Mouse (Mus musculus): ENCODE data around the gene Tbc1d16. TPM values are rescaled to one million over a fixed set of nuclear protein-coding genes. Genes with fewer than 3 reads are reported as not detected.

Tbc1d16 gene
- polyA plus RNA-seq, 2 experiments from 2014 or later = 0.75 to 0.78 TPM

- no peak for ATAC-seq
Observed at GRCm38 (mm10) chr11:119236354-119236753, 8.1 kb upstream of the Tbc1d16 start.

DNA sequence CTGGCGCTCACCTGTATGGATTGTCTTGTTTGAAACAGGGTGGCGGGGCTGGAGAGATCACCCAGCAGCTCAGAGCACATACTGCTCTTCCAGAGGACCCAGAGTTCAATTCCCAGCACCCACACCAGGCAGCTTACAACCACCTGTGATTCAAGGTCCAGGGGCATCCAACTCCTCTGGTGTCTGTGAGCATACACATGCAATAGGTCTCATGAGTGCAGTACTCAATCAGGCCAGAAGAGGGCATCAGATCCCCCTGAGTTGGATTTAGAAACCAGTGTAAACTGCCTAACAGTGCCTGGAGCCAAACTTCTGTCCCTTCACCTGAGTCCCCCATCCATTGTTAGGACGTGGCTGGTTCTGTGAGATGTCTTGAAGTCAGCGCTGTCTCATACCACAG, 7.3 kb upstream of the Tbc1d16 start:
- ATAC-seq = no peak

DNA sequence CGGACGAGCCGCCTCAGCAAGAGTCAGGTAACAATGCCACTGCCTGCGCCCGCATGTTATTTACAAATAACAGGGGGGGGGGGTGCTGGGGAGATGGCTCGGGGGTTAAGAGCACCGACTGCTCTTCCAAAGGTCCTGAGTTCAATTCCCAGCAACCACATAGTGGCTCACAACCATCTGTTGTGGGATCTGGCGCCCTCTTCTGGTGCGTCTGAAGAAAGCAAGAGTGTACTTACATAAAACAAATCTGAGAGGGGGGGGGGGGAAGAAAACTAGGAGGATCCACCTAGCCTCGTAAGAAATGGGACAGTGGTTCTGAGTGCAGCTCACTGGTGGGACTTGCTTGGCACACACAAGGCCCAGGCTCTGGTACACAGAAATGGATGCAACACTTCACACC, 6.5 kb upstream of the Tbc1d16 start:
- no peak for ATAC-seq

GRCm38 (mm10) chr11:119228846-119229626, 737 bp upstream of the Tbc1d16 start:
- ATAC-seq = peak; percentile 93

- ATAC-seq = no peak
Observed at GRCm38 (mm10) chr11:119227591-119227990, 708 bp downstream of the Tbc1d16 start.

GRCm38 (mm10) chr11:119225634-119226033, 2.7 kb downstream of the Tbc1d16 start:
- ATAC-seq = no peak

- ATAC-seq = no peak
Observed at GRCm38 (mm10) chr11:119224926-119225325, 3.4 kb downstream of the Tbc1d16 start.

DNA sequence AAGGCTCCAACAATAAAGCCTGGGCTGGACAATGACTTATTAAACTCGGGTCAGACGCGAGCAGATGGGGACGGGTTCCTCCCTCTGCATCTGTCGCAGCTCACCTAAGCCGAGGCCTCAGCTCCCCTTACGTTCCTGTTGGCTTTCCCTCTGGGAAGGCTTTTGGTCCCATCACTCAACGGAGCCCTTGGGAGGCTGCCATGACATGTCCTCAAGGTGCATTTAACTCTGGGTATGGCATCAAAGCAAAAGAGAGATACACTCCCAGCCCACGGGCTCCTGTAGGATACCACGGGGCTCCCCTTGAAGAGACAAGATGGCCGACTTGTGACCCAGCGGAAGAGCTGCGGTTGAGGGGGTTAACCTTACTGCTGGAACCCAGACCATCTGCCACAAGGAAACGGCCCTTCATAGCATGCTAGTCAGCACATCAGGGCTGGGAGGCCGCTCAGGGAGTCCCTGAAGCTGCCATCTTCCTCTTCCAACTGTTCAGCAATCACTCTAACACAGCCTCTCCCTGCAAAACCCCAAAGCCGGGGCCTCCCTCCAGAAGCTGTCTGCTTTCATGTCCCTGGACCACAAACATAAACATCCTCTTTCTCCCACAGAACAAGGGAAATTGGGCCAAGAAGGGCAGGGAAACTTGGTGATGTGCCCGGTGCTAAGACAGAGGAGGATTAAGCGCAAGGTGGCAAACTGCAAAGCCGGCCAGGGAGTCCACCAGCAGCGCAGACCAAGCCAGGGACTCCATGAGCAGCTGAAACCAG, 5.0 kb downstream of the Tbc1d16 start:
- no peak for ATAC-seq

DNA sequence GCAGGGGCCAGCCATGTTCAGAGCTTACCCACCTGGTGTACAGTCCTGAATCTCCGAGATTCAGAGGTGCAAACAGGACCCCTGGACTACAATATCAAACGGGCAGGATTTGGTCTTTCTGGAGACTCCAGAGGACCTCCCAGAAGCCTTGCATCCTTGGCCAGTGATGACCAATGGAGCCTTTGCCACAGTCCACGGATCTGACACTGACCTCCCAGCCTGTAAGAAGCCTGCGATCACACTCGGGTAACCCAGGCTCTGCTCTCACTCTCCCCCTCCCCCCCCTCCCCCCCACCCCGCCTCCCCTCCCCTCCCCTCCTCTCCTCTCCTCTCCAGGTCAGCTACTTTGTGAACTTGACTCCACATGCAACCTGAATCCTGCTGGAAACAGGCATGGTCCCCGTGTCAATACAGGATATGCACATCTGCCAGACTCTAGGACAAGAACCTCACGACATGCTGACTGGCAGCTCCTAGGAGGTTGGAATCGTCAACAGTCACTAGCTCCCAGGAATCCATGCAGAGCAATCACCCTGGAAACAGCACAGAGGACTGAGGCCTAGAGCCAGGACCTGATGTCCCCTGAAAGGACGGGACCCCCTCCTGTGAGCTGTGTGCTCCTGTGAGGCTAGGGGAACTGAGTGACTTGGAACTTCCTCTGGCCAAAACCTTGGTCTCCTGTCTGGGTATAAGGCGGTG, 6.3 kb downstream of the Tbc1d16 start:
- ATAC-seq = no peak

GRCm38 (mm10) chr11:119219816-119220465, 8.4 kb downstream of the Tbc1d16 start:
- no peak for ATAC-seq

DNA sequence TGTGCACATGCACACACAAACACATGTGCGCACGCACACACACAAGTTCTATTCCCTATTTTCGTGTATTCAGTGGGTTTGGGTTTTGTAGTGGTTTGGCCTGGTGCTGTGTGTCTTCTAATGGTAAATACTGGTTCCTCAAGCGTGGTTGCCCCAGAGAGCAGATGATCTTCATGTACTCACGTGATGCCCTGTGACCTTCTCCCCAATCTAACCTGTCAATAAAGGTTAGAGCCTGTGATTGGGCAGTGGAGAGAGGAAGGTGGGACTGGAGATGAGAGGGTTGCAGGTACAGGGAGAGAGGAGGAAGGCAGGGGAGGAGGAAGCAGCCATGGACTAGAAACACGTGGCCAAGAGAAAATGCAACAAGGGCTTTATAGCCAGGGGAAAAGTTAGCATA, 10.4 kb downstream of the Tbc1d16 start:
- no peak for ATAC-seq

DNA sequence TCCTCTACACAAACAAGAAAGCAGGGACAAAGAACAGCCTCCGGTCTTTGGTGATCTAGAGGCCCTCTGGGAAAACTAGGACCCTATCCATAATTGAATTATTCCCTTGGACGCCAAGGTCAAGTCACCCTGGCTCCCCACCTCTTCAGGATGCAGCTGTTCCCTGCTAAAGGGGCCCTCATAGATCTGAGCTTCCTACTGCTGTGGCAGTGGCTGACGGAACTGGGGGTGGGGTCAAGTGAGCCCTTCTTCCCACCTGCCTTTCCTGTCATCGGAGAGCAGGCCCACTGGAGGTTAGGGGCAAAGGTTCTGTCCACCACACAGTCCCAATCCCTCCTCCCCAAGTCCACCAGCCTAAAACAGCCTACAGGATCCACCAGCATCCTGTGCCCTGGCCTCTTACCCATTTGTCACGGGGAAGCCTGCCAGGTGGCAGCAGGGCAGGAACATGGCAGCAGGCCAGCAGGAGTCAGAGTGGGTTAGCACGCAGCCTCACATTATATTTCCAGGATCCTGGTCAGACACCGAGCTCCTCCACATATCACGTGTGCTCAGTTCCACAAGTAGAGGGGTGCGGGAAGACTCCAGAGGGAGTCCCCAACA, 12.3 kb downstream of the Tbc1d16 start:
- ATAC-seq = no peak

DNA sequence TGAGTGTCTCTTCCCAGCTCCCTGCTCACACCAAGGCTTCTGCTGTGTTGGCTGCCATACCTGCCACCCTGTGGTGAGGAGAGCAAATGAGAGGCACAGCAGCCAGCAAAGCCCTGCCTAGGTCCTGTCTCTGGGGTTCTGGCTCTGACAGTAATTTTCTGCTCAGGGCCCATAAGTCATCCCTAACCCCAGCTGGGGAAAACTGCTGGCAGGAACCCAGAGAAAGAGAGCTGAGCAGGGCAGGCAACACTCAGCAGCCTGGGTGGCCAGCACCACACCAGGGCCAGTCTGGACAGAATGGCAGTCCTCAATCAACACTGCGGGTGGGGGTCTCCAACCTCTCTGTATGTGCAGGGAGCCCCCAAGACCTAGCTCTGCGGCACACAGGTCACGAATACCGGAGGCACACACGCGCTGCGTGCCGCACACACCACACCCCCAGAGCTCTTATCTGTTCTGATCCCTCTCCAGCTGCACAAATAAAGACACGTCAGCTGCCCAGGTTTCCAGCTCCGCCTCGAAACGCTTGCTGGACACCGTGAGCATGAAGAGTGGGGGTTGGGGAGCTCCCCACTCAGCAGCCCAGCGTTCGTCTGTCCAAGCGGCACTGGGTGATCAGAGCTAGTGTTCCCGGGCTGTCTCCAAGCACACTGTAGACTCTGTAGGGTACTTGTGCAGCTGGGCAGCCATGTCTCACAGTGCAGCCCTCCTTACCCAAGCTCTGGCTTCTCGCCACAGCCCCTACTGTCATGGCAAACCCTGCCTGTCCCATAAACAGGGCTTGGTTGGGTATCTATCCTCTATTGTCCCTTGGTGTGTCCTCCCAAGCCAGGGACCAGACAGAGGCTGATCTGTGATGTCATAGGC, 13.0 kb downstream of the Tbc1d16 start:
- no peak for ATAC-seq

GRCm38 (mm10) chr11:119213166-119213885, 15.0 kb downstream of the Tbc1d16 start:
- no peak for ATAC-seq

DNA sequence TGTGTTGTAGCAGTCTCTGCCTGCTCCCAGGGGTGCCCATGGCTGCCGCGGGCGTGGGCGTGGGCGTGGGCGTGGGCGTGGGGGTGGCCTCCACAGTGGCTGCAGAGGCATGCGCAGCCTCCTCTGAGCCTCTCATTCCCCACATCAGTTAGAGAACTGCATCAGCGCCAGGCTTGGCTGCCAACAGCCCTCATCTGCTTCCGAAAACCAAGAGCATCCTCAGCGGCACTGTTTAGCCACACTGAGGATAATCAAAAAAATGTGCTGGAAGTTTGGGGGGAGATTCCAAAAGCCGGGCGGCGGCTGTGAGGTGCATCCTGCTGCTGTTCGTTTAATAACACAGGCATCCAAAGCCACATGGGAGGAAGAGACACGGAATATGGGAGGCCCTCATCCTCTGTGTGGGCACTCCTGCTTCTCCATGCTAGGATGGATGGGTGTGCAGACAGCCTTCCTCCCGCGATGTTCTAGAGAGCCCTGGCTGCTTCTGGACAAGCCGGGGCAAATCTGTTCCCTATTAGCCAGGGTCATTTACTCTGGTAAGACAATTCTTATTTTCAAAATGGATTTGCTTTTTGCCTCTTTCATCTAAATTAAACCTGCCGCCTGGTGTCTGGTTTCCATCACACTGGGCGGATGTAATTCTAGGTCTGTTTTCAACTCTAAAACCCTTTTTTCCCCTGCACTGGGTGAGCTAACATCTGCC, 16.5 kb downstream of the Tbc1d16 start:
- no peak for ATAC-seq

DNA sequence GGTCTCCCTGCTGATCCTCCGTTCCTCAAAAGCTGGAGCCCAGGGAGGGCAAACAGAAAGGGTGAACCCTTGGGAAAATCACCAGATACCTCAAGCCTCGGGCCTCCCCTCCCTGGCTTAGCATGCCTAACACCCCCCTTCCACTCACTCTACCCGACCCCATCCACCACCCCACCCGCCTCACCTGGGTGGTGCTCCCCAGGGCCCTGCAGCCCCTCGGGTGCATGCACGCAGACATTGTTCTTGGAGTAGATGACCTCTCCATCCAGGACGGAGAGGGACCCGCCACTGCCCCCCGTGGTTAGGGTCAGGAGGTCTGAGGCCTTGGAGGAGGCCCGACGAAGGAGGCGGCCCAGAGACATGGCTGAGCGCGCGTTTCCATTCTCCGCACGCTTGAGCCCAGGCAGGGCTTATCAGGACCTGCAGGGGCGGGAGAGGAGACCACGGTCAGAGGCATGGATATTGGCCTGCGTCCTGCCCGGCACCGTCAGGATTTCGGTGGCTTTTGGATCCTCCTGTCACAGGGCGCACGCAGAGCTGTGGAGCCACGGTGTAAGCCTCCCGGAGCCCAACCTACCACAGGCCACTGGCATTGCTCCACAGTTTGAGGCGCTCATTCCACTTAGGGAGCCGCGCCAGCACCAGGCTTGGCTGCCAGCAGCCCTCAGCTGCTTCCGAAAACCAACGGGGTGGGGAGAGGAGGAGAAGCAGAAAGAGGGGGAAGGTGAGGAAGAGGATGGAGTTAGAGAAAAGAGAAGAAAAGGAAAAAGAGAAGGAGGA, 17.8 kb downstream of the Tbc1d16 start:
- no peak for ATAC-seq

GRCm38 (mm10) chr11:119209371-119210025, 18.8 kb downstream of the Tbc1d16 start:
- no peak for ATAC-seq

GRCm38 (mm10) chr11:119208870-119209370, 19.4 kb downstream of the Tbc1d16 start:
- ATAC-seq = no peak
